Mouse (Mus musculus) megakaryocyte, embryonic 14.5 days (primary cell): ENCODE measurements around the gene Bend7.

Source experiments
- FLI1 ChIP-seq: IDR thresholded peaks from 2 replicates; pipeline ENCODE4 v1.6.1; 2012; ENCODE audit warnings: low read length, inconsistent platforms, mixed read lengths
- GATA1 ChIP-seq: IDR thresholded peaks from 3 replicates; pipeline ENCODE4 v1.6.1; 2012; ENCODE audit warnings: mixed read lengths, low read length, inconsistent platforms, borderline replicate concordance

- TF ChIP-seq GATA1 (no peak), FLI1 (no peak)
Observed at GRCm38 (mm10) chr2:4829007-4829406, 111.4 kb downstream of the Bend7 start.
